Mouse (Mus musculus): ENCODE results near the gene Hhat.

The Hhat gene

DNA sequence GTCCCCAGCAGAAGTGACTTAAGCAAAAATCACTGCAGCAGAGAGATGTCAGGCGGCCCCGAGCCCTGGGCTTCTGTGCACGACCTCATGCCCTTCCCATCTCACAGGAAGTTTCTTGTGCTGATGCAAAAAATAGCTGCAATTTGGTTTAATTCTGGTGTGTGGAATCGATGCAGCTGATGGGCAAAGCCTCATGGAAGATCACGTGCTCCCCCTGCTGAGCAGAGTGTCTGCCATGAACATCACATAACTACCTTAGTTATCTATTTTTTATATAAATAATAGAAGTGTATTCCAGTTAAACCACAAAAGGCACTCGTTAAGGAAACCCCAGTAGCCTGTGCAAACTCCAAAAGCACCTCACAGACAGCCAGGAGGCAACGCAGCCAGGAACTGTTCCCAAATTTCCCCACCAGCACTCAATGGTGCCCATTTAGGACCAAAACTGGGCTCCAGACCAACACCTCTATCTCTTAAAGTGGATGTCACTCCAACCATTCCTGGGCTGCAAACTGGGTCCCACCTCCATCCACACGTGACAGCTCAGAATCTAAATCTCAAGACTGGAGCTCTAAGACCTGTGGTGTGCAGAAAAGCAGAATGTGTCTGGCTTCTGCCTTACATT, 118.9 kb downstream of the Hhat start:
- no peak for DNase-seq (ENCODE audit: low read depth, low spot score)

DNA sequence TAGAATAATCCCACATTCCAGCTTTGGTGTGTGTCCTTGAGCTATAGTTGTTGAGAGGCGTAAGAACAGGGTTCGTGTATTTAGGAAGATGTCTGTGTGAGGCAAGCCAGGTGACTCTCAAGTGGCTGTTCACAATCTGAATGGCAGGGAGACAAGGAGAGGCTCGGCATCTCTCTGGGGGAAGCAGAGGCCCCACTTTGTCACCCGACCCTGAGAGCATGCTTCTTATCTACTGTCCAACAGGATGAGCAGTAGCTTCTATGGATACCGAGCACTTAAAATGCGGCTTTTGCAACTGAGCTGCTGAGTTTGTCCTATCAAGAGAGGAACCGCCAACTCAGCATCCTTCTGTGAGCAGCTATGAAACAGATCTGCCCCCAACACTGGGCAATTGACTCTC, 120.4 kb downstream of the Hhat start:
- no peak for DNase-seq (ENCODE audit: low read depth, low spot score)

- DNase-seq (ENCODE audit: low read depth, low spot score) = no peak
These were observed 121.0 kb downstream of the Hhat start for GRCm38 (mm10) chr1:192650023-192650422.

- no peak for DNase-seq (ENCODE audit: low read depth, low spot score)
These were observed 121.8 kb downstream of the Hhat start for GRCm38 (mm10) chr1:192649233-192649632.

DNA sequence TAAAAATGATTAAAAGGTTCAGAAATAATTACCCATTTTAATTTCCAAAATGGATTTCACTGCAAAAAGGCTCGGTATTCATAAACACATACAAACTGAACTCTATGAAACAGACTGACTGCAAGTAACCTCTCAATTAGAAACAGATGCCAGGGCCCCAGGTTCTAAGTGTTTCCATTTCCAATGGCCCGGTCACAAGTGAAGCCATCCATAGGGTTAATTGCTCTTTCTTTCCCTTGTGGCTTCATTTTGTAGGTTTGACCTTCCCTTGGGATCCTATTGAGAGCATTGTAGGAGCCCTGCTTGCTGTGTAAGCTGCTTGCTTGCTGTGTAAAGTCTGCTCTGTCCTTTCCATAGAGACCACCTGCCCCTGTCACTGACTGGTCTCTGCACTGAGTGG, 123.7 kb downstream of the Hhat start:
- DNase-seq (ENCODE audit: low read depth, low spot score) = no peak

- DNase-seq (ENCODE audit: low read depth, low spot score) = no peak
These were observed 128.9 kb downstream of the Hhat start for GRCm38 (mm10) chr1:192642126-192642525.

- DNase-seq (ENCODE audit: low read depth, low spot score) = no peak
These were observed 131.8 kb downstream of the Hhat start for GRCm38 (mm10) chr1:192639175-192639574.

DNA sequence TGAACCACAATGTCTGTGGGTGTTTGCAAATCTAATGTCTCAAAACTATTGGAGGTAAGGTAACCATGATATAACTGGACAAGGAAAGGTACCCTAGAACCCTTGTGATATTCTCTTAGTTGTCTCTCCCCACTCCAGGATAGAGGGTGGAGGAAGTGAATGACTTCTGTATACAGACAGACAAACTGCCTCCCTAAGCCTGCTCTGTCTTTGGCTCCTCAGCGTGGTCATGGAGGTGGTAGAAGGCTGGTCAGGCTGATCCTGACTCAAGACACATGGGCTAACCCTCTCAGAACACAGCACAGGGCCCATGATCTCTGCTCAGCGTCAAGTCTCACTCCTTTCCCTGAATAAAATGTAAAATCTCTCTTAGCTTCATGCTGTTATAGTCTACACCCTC, 149.2 kb downstream of the Hhat start:
- DNase-seq (ENCODE audit: low read depth, low spot score) = no peak

- no peak for DNase-seq (ENCODE audit: low read depth, low spot score)
These were observed 157.8 kb downstream of the Hhat start for GRCm38 (mm10) chr1:192613271-192613670.

- DNase-seq (ENCODE audit: low read depth, low spot score) = no peak
These were observed 158.9 kb downstream of the Hhat start for GRCm38 (mm10) chr1:192611996-192612739.

- DNase-seq (ENCODE audit: low read depth, low spot score) = no peak
These were observed 164.1 kb downstream of the Hhat start for GRCm38 (mm10) chr1:192606876-192607275.

DNA sequence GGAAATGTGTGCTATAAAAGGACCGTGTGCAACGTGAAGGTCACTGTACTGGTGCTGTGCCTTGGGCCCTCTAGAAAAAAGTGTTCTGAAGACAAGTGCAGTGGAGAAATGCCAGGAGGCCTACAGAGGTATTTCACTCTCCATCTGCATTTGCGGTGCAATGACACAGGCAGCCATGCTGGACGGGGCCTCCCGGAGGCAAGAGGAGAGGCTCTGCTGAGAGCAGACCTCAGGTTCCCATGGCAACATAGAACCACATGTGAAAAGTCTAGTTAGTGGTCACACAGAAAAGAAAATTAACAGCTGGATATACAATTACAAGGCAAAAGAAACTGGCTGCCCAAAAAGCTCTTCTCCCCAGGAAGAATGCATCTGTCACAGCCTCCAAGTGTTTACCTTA, 166.6 kb downstream of the Hhat start:
- DNase-seq (ENCODE audit: low read depth, low spot score) = no peak

DNA sequence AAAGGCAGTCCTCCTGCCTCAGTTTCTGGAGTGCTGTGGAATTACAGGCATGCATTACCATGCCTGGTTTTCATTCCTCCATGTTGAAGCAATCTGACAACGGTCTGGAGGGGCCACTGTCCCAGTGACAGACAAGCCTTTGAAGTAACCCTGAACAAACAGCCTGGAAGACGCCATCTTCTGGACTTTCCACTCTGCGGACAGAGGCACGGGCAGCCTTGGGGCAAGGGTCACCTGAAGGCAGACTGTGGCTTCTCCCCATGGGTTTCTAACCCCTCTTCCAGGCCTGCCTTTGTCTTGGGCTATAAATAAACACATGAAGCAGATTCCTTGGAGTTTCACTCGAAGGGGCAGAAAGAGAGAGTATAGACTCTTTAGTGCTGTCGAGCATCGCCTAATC, 167.5 kb downstream of the Hhat start:
- no peak for DNase-seq (ENCODE audit: low read depth, low spot score)

- DNase-seq (ENCODE audit: low read depth, low spot score) = no peak
These were observed 169.8 kb downstream of the Hhat start for GRCm38 (mm10) chr1:192601206-192601605.

GRCm38 (mm10) chr1:192599746-192600145, 171.3 kb downstream of the Hhat start:
- DNase-seq (ENCODE audit: low read depth, low spot score) = no peak

- DNase-seq (ENCODE audit: low read depth, low spot score) = peak; percentile 73
These were observed 172.6 kb downstream of the Hhat start for GRCm38 (mm10) chr1:192598380-192598779.

DNA sequence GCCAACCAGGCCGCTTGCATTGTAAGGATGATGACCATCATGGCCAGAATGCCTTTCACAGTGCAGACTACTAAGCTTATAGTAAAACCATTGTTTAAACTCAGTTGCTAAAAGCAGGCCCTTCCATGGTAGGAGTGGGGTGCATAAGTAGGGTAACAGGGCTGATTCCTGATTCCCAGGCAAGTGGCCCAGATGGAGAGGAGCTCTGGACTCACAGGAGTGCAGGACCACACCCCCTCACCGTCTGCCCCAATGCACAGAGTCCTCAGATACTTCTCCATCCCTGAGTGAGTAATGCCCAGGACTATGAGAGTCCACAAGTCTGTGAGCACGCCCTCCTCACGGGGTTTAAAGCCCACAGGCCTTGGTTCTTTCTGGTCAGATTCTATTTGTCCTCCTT, 175.6 kb downstream of the Hhat start:
- no peak for DNase-seq (ENCODE audit: low read depth, low spot score)

GRCm38 (mm10) chr1:192593492-192593891, 177.5 kb downstream of the Hhat start:
- no peak for DNase-seq (ENCODE audit: low read depth, low spot score)

DNA sequence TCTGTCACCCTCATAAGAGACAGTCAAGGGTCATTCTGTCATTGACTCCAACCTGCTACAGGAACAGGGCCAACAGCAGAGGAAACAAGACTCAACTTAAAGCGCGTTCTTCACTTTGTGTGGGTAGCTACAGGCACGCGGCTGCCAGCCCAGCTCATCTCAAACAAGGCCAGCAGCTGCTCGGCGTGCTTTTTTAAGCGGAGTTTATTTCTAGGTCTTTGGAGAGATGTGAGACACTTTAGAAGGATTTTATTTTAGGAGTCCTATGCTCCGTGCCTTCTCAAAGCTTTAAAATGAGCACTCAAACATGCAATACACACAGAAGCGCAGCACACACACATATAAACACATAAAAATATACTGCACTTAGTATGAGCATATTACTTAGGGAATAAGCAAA, 183.6 kb downstream of the Hhat start:
- no peak for DNase-seq (ENCODE audit: low read depth, low spot score)

- DNase-seq (ENCODE audit: low read depth, low spot score) = no peak
These were observed 185.7 kb downstream of the Hhat start for GRCm38 (mm10) chr1:192585289-192585688.

DNA sequence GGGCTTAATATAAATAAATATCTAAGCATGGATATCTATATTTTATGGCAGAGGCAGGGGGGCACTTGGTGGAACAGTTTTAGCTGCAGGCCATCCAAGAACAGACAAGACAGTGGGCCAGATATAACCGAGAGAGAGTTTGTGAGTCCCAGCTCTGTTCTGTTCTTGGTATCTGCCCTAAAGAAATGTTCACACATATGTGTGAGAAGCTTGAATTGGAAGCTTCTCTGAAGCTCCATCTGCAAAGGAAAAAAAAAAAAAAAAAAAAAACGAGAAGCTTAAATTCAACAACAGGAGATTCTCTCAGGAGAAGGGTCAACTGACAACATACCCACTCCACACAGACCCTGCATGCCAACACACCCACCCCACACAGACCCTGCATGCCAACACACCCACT, 188.1 kb downstream of the Hhat start:
- no peak for DNase-seq (ENCODE audit: low read depth, low spot score)

GRCm38 (mm10) chr1:192564691-192565090, 206.3 kb downstream of the Hhat start:
- DNase-seq (ENCODE audit: low read depth, low spot score) = no peak

DNA sequence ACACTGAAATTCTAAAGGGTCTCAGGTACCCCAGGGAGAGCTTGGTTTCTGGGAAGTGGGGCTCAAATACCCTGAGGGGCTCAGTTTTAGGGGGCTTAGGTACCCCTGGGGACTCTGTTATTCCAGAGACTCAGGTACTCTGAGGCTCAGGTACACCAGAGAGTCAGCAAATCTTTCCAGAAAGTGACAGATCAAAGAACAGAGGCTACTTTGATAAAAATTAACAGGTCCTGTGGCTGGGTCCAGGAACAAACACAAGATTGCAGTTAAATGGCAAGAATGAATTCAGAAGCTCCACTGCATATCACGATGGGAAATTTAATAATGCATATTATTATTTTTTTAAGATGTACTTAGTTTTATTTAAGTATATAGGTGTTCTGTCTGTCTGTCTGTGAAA, 211.7 kb downstream of the Hhat start:
- DNase-seq (ENCODE audit: low read depth, low spot score) = no peak

Measured in R1 (cell line).